Mouse (Mus musculus) gastrocnemius, postnatal 14 days (tissue): Measurements from ENCODE around the gene Phka2. TPM values are rescaled to one million over a fixed set of nuclear protein-coding genes. Genes with fewer than 3 reads are reported as not detected.
A peak's percentile ranks its signal among the peaks of the same experiment; 100 is the strongest.

ENCODE experiments used
- DNase-seq: peaks from one replicate; pipeline ENCODE4 v3.0.0; 2021; ENCODE audit warnings: mixed read lengths
- intact Hi-C: fragments of 180-260 bp; cut with DNase I; formaldehyde crosslinking; loops from one replicate; pipeline ENCODE4 v1.15.1; 2025; ENCODE audit warnings: low total_unique reads
- long read RNA-seq, 2 experiments: library from polyadenylated mRNA; stranded (forward); transcript quantifications; one replicate each; pipeline ENCODE4 v2.0.0; 2021
- total RNA-seq, 2 experiments: library from RNA; stranded (reverse); gene quantifications; 2 replicates each; pipeline ENCODE4 v1.2.3; 2021

Phka2 gene
- total RNA-seq, result 1 to 10 TPM; 6.8 to 8.4 TPM
- long read RNA-seq, experiment 1, partial matches to known transcripts, result 1 of 3 reads
- long read RNA-seq, experiment 1, other reads (novel, unspliced or antisense), result 2 of 3 reads
- long read RNA-seq, experiment 2, full-length matches to known transcripts, result 1 of 5 reads
- long read RNA-seq, experiment 2, partial matches to known transcripts, result 1 of 5 reads
- long read RNA-seq, experiment 2, other reads (novel, unspliced or antisense), result 3 of 5 reads

DNA sequence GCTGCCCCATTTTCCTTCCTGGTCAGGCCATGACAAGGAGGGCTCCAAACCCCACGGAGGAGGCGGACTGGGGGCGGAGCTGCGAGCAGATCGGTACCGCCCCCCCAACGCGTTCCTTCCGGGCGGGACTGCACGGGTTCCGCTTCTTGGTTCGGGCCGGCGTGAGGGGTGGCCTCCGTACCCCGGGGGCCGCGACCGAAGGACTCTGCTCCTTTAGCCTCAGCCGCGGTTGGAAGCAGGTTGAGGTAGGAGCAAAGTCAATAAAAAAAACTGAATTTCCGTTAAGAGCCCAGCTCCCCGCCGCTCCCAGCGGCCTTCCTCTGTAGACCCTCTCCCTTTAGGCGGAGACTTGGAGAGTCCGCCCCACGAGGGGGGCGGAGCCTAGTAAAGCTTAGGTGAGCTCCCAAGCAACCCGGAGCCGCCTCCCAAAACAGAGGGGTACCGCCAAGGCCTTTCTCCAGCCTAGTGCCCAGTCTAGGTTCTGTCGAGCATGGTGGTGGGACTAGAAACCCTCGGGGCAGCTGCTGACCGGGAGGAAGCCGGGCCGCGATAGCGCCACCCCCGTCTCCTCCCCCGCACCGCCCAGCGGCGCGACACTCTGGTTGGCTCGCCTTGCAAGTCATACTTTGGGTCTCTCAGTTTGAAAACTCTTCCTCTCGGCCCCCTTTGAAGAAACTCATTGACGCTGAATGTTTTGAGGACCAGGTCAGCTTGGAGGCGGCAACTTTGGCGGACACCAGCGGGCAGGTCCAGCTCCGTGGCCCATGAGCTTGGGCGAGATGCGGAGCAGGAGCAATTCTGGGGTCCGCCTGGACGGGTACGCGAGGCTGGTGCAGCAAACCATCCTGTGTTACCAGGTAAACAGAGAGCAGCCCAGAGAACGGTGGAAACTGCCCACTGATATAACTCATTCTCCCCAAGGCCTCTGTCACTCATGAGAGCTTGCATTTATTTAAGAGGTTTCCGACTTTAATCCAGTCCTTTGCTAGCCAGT is at the start of gene Phka2:
Gene Phka2 (plus strand): TSS at position 119 of the 994 bp plus-strand sequence.
- peak; percentile 85 for DNase-seq
- intact Hi-C loops, result no loop called here

DNA sequence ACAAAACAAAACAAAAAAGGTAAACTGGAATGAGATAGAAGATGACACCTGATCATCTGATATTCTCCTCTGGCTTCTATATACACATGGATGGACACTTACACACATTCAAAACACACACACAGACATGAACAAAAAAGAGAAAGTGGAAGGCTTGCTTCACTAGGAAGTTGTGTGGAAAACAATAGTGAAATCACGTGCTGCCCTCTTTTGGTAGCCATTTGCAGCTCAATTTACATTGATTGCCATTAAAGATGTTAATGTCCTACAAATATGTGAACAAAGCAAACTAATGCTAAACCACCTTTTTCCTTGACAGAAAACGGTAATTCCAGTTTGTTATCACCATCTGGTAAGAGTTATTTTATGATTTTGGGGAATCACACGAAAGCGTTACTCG is 46.3 kb upstream of the Phka2 start:
- intact Hi-C loops, result no loop called here
- DNase-seq, result no peak

DNA sequence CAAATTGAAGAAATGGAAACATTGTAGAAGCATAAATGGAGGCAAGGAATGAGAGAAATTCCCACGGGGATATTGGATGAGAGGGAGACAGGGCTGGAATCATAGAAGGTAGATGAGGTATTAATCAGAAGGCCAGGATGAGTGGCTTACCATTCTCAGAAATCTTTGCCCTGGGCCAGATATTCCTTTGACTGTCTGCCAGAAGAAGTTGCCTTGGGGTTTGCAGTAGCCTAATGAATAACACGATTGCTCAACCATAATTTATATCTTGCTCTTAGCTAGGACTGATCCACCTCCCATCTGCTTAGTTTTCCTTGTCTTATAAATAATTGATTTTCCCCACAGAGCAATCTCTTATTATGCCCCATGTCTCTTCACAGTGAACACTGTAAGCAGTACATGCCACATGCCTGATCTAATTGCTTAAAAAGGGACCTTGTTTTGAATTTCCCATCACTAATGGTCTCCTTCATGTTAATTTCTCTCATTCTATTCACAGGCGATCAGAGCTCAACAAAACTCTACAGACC is 30.6 kb upstream of the Phka2 start:
- DNase-seq, result no peak
- intact Hi-C loops, result no loop called here

- intact Hi-C loops, result no loop called here
- DNase-seq, result no peak
These were observed 12.2 kb upstream of the Phka2 start for GRCm38 (mm10) chrX:160489784-160490183.

- intact Hi-C loops, result no loop called here
- no peak for DNase-seq
These were observed 7.6 kb upstream of the Phka2 start for GRCm38 (mm10) chrX:160494333-160494732.

- DNase-seq, result no peak
- intact Hi-C loops, result no loop called here
These were observed 7.0 kb upstream of the Phka2 start for GRCm38 (mm10) chrX:160494921-160495320.

GRCm38 (mm10) chrX:160496473-160496872 is 5.5 kb upstream of the Phka2 start:
- intact Hi-C loops, result no loop called here
- no peak for DNase-seq

GRCm38 (mm10) chrX:160501095-160501494 is 871 bp upstream of the Phka2 start:
- DNase-seq, result no peak
- intact Hi-C loops, result no loop called here

GRCm38 (mm10) chrX:160501687-160502047 is 299 bp upstream of the Phka2 start:
- DNase-seq, result no peak
- intact Hi-C loops, result no loop called here

DNA sequence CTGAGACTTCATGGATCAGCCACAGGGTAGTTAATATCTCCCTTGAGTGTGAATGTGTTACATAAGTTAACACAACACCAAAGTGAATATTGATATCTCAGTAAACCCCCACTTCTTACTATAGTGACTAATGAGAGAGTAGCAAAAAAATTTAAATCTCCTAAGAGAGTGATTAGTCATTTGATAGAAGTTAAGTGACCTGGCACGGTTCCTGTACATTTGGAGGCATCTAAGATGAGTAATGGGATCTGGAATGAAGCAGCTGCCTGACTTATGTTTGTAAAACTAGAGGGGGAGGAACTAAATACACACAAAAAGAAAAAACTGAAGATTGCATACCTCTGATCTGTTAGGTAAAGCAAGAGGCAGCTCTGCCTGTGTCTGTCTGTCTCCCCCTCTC is 7.1 kb downstream of the Phka2 start:
- DNase-seq, result no peak
- intact Hi-C loops, result no loop called here

- intact Hi-C loops, result no loop called here
- no peak for DNase-seq
These were observed 8.2 kb downstream of the Phka2 start for GRCm38 (mm10) chrX:160510197-160510596.

- no peak for DNase-seq
- intact Hi-C loops, result no loop called here
These were observed 14.1 kb downstream of the Phka2 start for GRCm38 (mm10) chrX:160516027-160516426.

- intact Hi-C loops, result no loop called here
- no peak for DNase-seq
These were observed 40.8 kb downstream of the Phka2 start for GRCm38 (mm10) chrX:160542772-160543171.

- DNase-seq, result no peak
- intact Hi-C loops, result no loop called here
These were observed 46.9 kb downstream of the Phka2 start for GRCm38 (mm10) chrX:160548875-160549274.

DNA sequence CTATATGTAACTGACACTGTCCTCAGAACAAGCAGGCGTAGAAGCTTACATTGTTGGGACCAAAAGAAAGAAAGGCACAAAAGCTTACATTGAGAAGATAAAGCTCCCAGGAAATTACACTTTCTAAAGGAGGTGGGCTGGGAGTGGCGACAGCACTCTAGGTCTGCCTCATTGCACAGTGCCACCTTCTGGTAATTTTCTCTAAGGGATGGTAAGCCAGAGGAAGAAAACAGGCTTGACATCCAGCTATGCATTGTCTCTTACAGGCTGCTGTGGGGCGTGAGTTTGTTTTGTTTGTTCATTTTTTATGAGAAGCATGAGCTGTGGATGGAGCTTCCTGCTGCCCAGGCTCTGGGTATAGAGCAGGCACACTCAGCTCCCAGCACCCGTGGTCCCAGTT is 50.1 kb downstream of the Phka2 start:
- intact Hi-C loops, result no loop called here

GRCm38 (mm10) chrX:160583589-160583988 is 81.6 kb downstream of the Phka2 start:
- intact Hi-C loops, result no loop called here
- no peak for DNase-seq

More for the DNA sequence above, 50.1 kb downstream of the Phka2 start:
- no peak for DNase-seq

DNA sequence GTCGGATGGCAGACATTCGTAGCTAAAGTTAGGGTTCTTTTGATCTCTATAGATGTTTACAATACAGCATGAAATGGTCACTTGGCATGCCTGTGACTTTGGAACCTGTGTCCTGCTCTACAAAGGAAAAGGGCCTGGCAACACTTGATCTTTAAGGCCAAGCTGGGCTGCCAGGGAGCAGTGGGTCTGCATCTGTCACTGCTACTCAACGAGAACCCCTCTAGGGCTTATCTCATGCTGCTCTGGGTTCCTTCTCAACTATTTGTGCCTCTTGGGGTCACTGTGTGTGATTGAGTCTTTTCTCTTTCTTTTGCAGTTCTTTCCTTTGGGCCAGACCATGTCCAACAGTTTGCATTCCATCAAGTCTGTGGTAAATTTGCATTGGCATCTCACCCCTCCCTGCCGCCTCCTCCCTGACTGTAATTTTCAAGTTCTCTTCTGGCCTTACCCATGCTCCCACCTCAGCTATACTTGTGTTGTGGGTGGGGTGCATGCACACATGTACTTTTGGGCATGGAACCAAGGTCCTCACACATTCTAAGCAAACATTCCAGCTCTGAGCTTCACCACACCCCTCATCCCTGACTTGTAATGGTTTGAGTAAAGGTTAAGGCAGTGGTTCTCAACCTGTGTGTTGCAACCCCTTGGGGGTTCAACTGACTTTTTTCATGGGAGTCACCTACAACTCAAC is 82.3 kb downstream of the Phka2 start:
- intact Hi-C loops, result no loop called here
- DNase-seq, result no peak

DNA sequence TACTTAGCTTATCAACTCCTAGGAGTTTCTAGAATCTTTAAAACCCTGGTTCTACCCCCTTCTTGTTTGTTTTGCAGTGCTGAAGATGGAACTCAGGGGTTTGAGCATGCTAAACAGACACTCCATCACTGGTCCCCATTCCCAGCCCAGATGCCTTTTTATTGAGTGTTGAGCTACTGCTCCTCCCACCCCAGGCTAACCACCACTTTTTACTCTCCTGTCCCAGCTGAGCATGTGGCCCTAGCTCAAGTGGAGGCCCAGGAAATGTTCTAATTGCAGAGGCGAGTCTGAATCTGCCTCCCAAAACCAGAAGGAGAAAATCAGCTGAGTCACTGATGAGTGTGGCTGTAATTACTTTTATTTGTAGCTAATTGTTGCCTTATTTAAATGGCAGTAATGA is 83.1 kb downstream of the Phka2 start:
- intact Hi-C loops, result no loop called here
- no peak for DNase-seq

GRCm38 (mm10) chrX:160588523-160588922 is 86.6 kb downstream of the Phka2 start:
- intact Hi-C loops, result no loop called here
- no peak for DNase-seq

- intact Hi-C loops, result no loop called here
- no peak for DNase-seq
These were observed 88.2 kb downstream of the Phka2 start for GRCm38 (mm10) chrX:160590147-160590546.
